Mouse (Mus musculus): ENCODE data around the gene Gm3618.
"Not testable (repeated sequence)": the region's sequence is repeated elsewhere in the genome, so short reads cannot be mapped to it uniquely, and the experiment has no call there.

Gm3618 gene

DNA sequence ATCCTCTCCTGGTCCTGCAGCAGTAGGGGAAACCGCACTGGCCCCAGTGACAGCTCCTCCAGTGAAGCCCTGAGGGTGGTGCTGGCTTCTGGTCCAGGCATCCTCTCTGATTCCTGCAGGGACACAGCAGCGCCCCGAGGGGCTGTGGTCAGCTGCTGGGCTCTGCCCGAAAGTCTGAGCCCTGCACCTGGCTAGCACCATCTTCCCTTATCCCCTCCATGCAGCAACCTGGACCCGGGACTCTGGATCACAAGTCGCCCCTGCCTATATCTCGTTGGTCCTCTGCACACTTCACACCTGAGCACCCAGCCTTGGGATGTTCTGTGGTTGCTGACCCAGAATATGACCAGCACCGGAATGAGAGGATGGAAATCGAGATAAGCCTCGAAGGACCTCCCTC, at the start of gene Gm3618:
Gene Gm3618, minus strand, starts transcription at position 101 of the 400 bp plus-strand sequence.
- DNase-seq: not testable (repeated sequence)

DNA sequence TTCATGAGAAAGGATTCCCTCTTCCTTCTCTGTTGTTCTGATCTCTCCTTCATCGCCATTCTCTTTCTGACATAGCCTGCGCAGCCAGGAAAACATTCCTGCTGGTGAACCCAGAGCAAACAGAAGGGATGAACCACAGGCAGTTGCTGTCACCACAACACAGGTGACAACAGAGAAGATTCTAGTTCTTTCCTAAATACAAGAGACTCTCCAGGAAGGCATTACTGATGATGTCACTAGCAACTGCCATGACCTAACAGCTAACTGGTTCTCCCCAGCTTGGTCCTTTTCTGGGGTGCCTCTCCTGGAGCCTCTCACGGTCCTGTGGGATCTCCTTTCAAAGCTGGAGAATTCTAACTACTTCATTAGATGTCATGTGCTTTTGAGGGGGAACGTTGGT, 46.7 kb upstream of the Gm3618 start, which contains the start of gene Gm16440:
Gene Gm16440, minus strand, starts transcription at position 101 of the 400 bp plus-strand sequence.
- DNase-seq: not testable (repeated sequence)

DNA sequence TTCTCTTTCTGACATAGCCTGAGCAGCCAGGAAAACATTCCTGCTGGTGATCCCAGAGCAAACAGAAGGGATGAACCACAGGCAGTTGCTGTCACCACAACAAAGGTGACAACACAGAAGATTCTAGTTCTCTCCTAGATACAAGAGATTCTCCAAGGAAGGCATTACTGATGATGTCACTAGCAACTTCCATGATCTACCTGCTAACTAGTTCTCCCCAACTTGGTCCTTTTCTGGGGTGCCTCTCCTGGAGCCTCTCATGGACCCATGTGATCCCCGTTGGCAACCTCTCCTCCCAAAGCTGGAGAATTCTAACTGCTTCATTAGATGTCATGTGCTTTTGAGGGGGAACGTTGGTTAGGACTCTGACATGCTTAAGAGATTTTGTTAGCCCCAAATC, 38.7 kb downstream of the Gm3618 start, which contains the start of gene Gm21103:
Gene Gm21103, minus strand, starts transcription at position 101 of the 400 bp plus-strand sequence.
- DNase-seq: not testable (repeated sequence)

DNA sequence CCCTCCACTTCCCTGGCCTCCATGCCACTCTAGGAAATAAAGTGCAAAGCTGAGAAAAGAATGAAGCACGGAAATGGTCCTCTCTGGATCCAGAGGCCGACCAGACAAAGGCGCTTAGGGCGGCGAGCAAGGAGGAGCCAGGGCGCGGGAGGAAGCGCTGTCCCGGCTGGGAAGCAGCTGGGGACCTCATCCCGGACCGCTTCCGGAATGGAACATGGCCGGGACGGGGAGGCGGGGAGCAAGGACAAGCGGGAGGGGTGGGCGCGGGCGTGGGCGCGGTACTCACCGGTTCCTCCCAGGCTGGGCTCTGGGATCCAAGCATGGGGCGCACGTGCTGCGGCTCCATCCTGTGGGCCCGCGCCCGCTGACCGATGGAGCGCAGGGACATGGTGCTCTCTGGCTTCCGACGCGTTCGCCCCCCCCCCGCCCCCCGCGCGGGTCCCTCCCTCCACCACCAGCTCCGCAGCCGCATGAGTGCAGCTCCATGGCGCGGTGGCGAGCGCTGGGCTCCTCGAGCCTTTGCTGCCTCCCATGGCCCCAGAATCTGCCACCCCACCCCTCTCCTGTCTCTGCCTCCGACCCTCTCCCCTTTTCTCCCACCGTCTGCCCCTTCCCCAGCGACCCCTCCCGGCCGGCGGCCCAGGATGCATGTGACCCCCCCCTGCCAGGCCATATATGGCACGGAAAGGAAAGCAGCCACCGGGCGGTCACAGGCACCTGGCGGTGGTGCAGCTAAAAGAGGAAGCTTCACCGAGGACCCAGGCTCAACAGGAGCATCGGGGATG, 56.4 kb downstream of the Gm3618 start, which contains the start of gene Gm3411:
Gene Gm3411, minus strand, starts transcription at position 320 of the 785 bp plus-strand sequence.
- DNase-seq: peak; percentile 29 to 77
